Mouse (Mus musculus) brain, embryonic 14.5 days (tissue): ENCODE measurements around the gene Trim41. TPM values are rescaled to one million over a fixed set of nuclear protein-coding genes. Genes with fewer than 3 reads are reported as not detected.

Source experiments
- DNase-seq: peaks from one replicate; pipeline ENCODE4 v3.0.0-alpha.2; 2011; ENCODE audit warnings: low read depth
- CTCF ChIP-seq: fragments of 200-500 bp; IDR thresholded peaks from 2 replicates; pipeline ENCODE4 v1.5.1; 2012; ENCODE audit warnings: inconsistent platforms, mild to moderate bottlenecking, moderate library complexity, borderline replicate concordance; ENCODE audit not compliant: insufficient read depth, insufficient read length; ENCODE audit errors: extremely low read depth
- POLR2A ChIP-seq: fragments of 200-500 bp; IDR thresholded peaks from 2 replicates; pipeline ENCODE4 v1.6.1; 2012; ENCODE audit warnings: mild to moderate bottlenecking, inconsistent platforms, borderline replicate concordance; ENCODE audit not compliant: poor library complexity, insufficient read depth, insufficient read length, severe bottlenecking; ENCODE audit errors: extremely low read depth
- polyA plus RNA-seq: library from polyadenylated mRNA; depleted of rRNA; stranded (reverse); fragments of >200 nt; gene quantifications from 2 replicates; pipeline ENCODE4 v1.2.3, GENCODE M21; 2012; rRNA removed

The Trim41 gene
- polyA plus RNA-seq, 1 experiment = 44.2 TPM

DNA sequence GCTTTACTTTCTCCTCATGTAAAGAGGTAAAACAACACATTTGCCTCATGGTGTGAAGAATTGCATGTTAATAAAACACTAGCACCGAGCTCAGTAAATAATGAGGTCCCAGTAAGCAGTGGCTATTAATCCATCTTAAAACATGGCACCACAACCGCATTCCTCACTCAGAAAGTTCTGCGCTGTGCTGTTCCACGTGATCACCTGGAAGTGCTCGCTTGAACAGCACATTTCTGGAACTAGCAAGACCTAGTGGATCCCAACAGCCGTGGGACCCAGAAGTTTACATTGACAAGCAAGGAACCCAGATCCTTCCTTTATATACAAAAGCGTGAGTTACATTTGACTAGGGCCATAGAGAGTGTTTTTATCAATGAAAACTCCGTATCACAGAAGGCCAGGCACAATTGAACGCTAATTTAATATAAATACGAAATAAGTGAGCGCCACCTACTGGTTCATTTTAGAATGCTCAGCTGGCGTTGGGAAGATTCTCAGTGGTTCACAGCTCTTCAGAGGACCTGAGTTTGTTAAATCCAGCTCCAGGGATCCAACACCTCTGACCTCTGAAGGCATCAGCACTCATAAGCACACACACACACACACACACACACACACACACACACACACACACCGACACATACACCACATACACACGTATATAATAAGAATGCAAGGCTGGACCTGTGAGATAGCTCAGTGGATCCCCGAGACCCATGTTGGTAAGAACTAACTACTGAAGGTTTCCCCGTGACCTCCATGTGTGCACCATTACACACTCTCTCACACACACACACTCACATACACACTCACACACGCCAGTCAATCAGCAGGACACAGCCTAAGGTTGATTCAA lies 42.5 kb downstream of the Trim41 start:
- TF ChIP-seq CTCF (peak; percentile 60; the same call in 1 of the 2 replicates), POLR2A (no peak)
- peak; percentile 75 for DNase-seq

DNA sequence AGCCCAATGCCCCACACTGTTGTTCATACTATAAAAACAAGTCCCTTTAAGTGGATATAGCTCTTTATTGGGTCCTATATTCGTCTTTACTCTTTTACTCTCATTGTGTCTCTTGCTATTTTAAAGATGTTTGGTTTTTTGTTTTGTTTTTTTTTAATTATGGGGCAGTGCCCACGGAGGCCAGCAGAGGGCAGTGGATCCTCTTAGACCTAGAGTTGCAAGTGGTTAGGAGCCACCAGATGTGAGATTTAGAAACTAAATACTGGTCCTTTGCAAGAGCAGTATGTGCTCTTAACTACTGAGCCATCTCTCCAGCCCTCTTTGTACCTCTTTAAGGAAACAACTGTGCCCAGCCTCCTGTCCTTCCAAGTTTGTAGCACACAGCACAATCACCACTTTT lies 45.5 kb downstream of the Trim41 start:
- no peak for TF ChIP-seq POLR2A
- peak; percentile 65; the same call in 1 of the 2 replicates for TF ChIP-seq CTCF
- DNase-seq = peak; percentile 43

DNA sequence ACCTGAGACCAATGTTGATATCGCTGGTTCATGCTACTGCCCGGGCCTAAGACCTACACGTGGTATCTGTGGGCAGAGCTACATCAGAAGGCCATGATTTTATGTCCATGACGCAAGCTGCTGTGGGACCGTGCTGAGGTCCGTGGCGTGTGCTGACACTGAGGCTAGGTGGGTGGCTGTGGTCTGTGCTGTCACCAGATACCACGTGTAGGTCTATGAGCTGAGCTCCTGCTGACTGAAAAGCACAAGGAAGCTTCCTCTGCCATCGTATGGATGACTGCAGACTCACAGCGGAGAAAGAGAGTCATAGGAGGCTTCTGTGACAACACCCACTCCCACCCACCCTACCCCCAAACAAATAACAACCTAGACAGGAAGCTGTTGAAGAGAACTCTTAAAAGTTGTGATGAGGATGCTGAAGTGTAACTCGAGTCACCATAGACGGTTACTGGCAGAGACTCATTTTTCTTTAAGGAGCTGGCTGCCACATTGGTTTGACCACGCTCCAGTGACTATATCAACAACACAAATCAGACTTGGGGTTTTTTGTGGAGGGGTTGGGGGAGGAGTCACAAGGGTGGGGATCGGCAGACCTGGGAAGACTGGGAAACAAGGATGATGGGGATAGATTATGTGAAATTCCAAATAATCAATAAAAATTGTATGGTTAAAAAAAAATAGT lies 49.8 kb downstream of the Trim41 start:
- TF ChIP-seq CTCF = no peak
- TF ChIP-seq POLR2A = no peak
- DNase-seq = no peak

DNA sequence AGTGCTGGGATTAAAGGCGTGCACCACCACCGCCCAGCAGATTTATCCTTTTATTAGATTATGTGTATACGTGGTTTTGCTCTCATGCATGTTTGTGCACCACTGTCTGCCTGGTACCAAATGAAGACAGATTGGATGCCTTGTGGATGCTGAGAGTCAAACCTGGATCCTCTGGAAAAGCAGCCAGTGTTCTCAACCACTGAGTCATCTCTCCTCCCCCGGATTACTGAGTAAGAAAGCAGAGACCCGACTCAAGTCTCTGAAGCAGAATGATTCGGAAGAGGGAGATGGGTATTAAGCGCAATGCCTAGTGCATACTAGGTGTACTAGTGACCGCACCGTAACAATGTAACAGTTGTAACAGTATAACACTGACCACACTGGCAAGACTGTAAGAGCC lies 53.0 kb downstream of the Trim41 start:
- no peak for TF ChIP-seq POLR2A
- no peak for TF ChIP-seq CTCF
- no peak for DNase-seq

DNA sequence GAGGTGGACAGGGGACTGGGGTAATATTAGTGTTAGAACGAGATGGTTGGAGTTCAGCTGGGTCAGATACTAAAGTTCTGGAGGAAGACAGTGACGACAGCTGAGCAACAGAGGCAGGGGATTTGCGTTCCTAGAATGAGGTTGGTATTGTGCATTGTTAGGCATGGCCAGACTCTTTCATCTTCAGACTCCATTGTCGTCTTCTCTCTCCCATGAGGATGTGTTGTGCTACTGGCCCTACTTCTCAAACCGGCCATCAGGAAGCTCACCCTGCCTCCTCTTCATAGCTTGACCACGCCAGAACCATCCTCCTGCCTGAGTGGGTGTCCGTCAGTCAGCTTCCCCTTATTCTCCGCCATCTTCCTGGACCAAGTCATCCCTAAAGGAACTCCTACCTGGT lies 58.1 kb downstream of the Trim41 start:
- TF ChIP-seq POLR2A (no peak), CTCF (no peak)
- no peak for DNase-seq

Other genes with a start within 250 kb of the Trim41 start
- 1,339 and 1,725 TPM in 2 replicates for gene Rack1, start 17.0 kb downstream of the Trim41 start, polyA plus RNA-seq
- 2.6 and 2.8 TPM in 2 replicates for gene Trim7, start 8.8 kb upstream of the Trim41 start, polyA plus RNA-seq
- gene Gm12184, start 9.3 kb upstream of the Trim41 start, polyA plus RNA-seq = 34.5 and 47.1 TPM in 2 replicates
- gene Irgm1, start 54.3 kb upstream of the Trim41 start, polyA plus RNA-seq = 1.2 and 1.9 TPM in 2 replicates
- 0.10 and 0.23 TPM in 2 replicates for gene Gm5431, start 84.9 kb upstream of the Trim41 start, polyA plus RNA-seq
- 0.79 and 0.81 TPM in 2 replicates for gene Psme2b, start 128.8 kb upstream of the Trim41 start, polyA plus RNA-seq
- gene Olfr56, start 161.5 kb upstream of the Trim41 start, polyA plus RNA-seq = 0.03 TPM in 1 of 2 replicates, not detected in the other
- gene 9930111J21Rik1, start 162.0 kb upstream of the Trim41 start, polyA plus RNA-seq = 0.10 and 0.15 TPM in 2 replicates
- 0.04 TPM in 1 of 2 replicates, not detected in the other for gene Gm12185, start 174.9 kb upstream of the Trim41 start, polyA plus RNA-seq
- gene Tgtp1, start 176.8 kb upstream of the Trim41 start, polyA plus RNA-seq = 0.07 and 0.13 TPM in 2 replicates
- gene 9930111J21Rik2, start 233.9 kb upstream of the Trim41 start, polyA plus RNA-seq = 0.18 and 0.42 TPM in 2 replicates
- gene Tgtp2, start 246.9 kb upstream of the Trim41 start, polyA plus RNA-seq = 0.11 TPM in 1 of 2 replicates, not detected in the other